Mouse (Mus musculus): ENCODE results near the gene Gtf2h1.

- TF ChIP-seq MAFK (IDR thresholded peaks at IDR 0.05; ENCODE audit: insufficient read depth, low read depth, low read length) (no peak), ZNF384 (IDR thresholded peaks at IDR 0.05; ENCODE audit: low read depth, low read length) (no peak), ZC3H11A (IDR thresholded peaks at IDR 0.05; ENCODE audit: borderline replicate concordance, low read depth, low read length) (no peak), CHD2 (IDR thresholded peaks at IDR 0.05; ENCODE audit: low read depth, low read length) (no peak)
These were observed 57.5 kb downstream of the Gtf2h1 start for GRCm38 (mm10) chr7:46853365-46853764.
